Mouse (Mus musculus): ENCODE results near the gene Med23. TPM values are rescaled to one million over a fixed set of nuclear protein-coding genes. Genes with fewer than 3 reads are reported as not detected.
A peak's percentile ranks its signal among the peaks of the same experiment; 100 is the strongest.

Med23 gene
- polyA plus RNA-seq (2014; fragmentation: Nextera tagmentation; extraction: Ambion mirVana), result 14.7 and 18.3 TPM in 2 replicates

DNA sequence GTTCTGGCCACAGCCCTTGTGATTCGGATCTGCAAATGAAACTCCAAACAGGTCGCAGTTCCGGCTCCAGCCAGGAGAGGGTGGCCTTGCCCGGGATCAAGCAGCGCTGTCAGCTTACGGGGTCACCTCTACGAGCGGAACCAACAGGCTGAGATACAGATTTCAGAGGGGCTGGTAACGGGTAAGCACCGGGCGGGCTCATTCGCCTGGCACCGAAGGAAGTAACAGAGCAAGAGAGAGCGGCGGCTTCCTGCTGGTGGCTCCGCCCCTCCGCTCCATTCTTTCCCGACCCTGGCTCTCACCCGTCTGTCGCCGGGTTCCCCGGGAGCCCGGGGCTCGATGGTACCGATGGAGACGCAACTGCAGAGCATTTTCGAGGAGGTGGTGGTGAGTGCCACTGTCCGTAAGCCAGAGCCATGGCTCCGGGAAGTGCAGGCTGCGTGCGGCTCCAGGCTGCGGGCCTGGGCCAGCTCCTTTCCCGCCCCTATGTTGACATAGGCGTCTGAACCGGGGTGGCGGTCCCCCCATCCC, at the start of gene Med23:
Gene Med23, plus strand, starts transcription at position 227 of the 531 bp plus-strand sequence.
- H3K4me2 ChIP-seq (ENCODE audit: low read length), result peak within 1 kb of the TSS; percentile 68
- H3K4me1 ChIP-seq (ENCODE audit: control insufficient read depth in 2 of 2, insufficient read depth in 2 of 2, low read length in 2 of 2), result 0 out of 4 replicates have a peak, but pooled peaks cover 0 to 4% of the 10 kb centered on the region in 2 experiments
- no peaks in the 10 kb centered on the region for H3K27me3 ChIP-seq (ENCODE audit: control insufficient read depth, insufficient read depth, low read length)
- ATAC-seq (ENCODE audit: insufficient number of reproducible peaks, insufficient read depth, low FRiP score, low read depth), result peak; percentile 99
- H3K4me3 ChIP-seq (ENCODE audit: control insufficient read depth in 1 of 2, insufficient read depth in 1 of 2, low read depth in 1 of 2, low read length in 2 of 2), result peak within 1 kb of the TSS; percentile 69 to 92
- peak within 1 kb of the TSS; percentile 97 for H3K9ac ChIP-seq (ENCODE audit: low read length)
- H3K9me3 ChIP-seq (ENCODE audit: control insufficient read depth, low read length), result no peaks in the 10 kb centered on the region
- H3K36me3 ChIP-seq (ENCODE audit: control insufficient read depth, insufficient read depth, low read length), result peaks cover 37% of the 10 kb centered on the region
- under 1% methylated on average over 36 of the region's 36 CpGs for WGBS
- 0 out of 4 replicates have a peak within 1 kb of the TSS, but pooled peaks of 1 of the 2 experiments have one; percentile 16 for H3K27ac ChIP-seq (replicated peaks in 1 of 2; ENCODE audit: control insufficient read depth in 1 of 2, insufficient read depth in 1 of 2, low read depth in 2 of 2, low read length in 2 of 2)

- H3K36me3 ChIP-seq (ENCODE audit: control insufficient read depth, insufficient read depth, low read length), result no peaks in the 10 kb centered on the region
- no peak overlapping the region for H3K4me3 ChIP-seq (ENCODE audit: control insufficient read depth in 1 of 2, insufficient read depth in 1 of 2, low read depth in 1 of 2, low read length in 2 of 2)
- no peak overlapping the region for H3K9ac ChIP-seq (ENCODE audit: low read length)
- WGBS, result 54% methylated on average over 4 of the region's 4 CpGs
- H3K4me1 ChIP-seq (ENCODE audit: control insufficient read depth in 2 of 2, insufficient read depth in 2 of 2, low read length in 2 of 2), result peaks cover 0 to 2% of the 10 kb centered on the region in 2 experiments; a peak in 1 of 4 replicates
- H3K27me3 ChIP-seq (ENCODE audit: control insufficient read depth, insufficient read depth, low read length), result no peaks in the 10 kb centered on the region
- no peak overlapping the region for H3K4me2 ChIP-seq (ENCODE audit: low read length)
- ATAC-seq (ENCODE audit: insufficient number of reproducible peaks, insufficient read depth, low FRiP score, low read depth), result no peak
- H3K9me3 ChIP-seq (ENCODE audit: control insufficient read depth, low read length), result no peaks in the 10 kb centered on the region
- H3K27ac ChIP-seq (replicated peaks in 1 of 2; ENCODE audit: control insufficient read depth in 1 of 2, insufficient read depth in 1 of 2, low read depth in 2 of 2, low read length in 2 of 2), result no peak overlapping the region
These were observed 47.7 kb upstream of the Med23 start for GRCm38 (mm10) chr10:24821990-24822676.

- Histone ChIP-seq H3K9me3 (ENCODE audit: control insufficient read depth, low read length) (no peaks in the 10 kb centered on the region), H3K9ac (ENCODE audit: low read length) (no peak overlapping the region), H3K27me3 (ENCODE audit: control insufficient read depth, insufficient read depth, low read length) (no peaks in the 10 kb centered on the region), H3K36me3 (ENCODE audit: control insufficient read depth, insufficient read depth, low read length) (no peaks in the 10 kb centered on the region), H3K4me2 (ENCODE audit: low read length) (no peak overlapping the region), H3K27ac (replicated peaks in 1 of 2; ENCODE audit: control insufficient read depth in 1 of 2, insufficient read depth in 1 of 2, low read depth in 2 of 2, low read length in 2 of 2) (no peak overlapping the region), H3K4me3 (ENCODE audit: control insufficient read depth in 1 of 2, insufficient read depth in 1 of 2, low read depth in 1 of 2, low read length in 2 of 2) (no peak overlapping the region), H3K4me1 (ENCODE audit: control insufficient read depth in 2 of 2, insufficient read depth in 2 of 2, low read length in 2 of 2) (peaks cover 0 to 2% of the 10 kb centered on the region in 2 experiments; a peak in 1 of 4 replicates)
- ATAC-seq (ENCODE audit: insufficient number of reproducible peaks, insufficient read depth, low FRiP score, low read depth), result no peak
- 61% methylated on average over 1 of the region's 1 CpGs for WGBS
These were observed 46.9 kb upstream of the Med23 start for GRCm38 (mm10) chr10:24822842-24823241.

DNA sequence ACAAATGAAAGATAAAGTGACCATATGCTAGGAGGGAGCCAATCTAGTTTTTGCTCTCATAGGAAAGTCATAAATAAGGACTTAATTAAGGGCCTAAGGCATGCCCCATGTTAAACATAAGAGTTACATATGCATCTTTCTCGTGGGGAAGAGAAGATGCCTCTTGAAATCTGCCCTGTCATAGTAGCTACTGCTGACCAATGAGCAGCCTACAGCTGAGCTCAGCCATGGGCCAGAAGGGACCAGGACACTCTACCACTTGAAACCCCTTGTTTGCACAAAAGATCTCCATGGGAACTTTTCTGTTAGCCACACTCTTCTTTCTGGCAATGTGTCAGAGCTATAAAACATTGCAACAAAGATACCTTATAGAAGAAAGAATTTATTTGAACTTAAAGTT, 46.5 kb upstream of the Med23 start:
- Histone ChIP-seq H3K27ac (replicated peaks in 1 of 2; ENCODE audit: control insufficient read depth in 1 of 2, insufficient read depth in 1 of 2, low read depth in 2 of 2, low read length in 2 of 2) (no peak overlapping the region), H3K27me3 (ENCODE audit: control insufficient read depth, insufficient read depth, low read length) (no peaks in the 10 kb centered on the region), H3K4me3 (ENCODE audit: control insufficient read depth in 1 of 2, insufficient read depth in 1 of 2, low read depth in 1 of 2, low read length in 2 of 2) (no peak overlapping the region), H3K4me1 (ENCODE audit: control insufficient read depth in 2 of 2, insufficient read depth in 2 of 2, low read length in 2 of 2) (peaks cover 0 to 2% of the 10 kb centered on the region in 2 experiments; a peak in 1 of 4 replicates), H3K9me3 (ENCODE audit: control insufficient read depth, low read length) (no peaks in the 10 kb centered on the region), H3K36me3 (ENCODE audit: control insufficient read depth, insufficient read depth, low read length) (no peaks in the 10 kb centered on the region), H3K9ac (ENCODE audit: low read length) (no peak overlapping the region), H3K4me2 (ENCODE audit: low read length) (no peak overlapping the region)
- ATAC-seq (ENCODE audit: insufficient number of reproducible peaks, insufficient read depth, low FRiP score, low read depth), result no peak
- 20% methylated on average over 1 of the region's 1 CpGs for WGBS

- 69% methylated on average over 16 of the region's 16 CpGs for WGBS
- H3K4me2 ChIP-seq (ENCODE audit: low read length), result no peak overlapping the region
- H3K9me3 ChIP-seq (ENCODE audit: control insufficient read depth, low read length), result no peaks in the 10 kb centered on the region
These were observed 45.9 kb upstream of the Med23 start for GRCm38 (mm10) chr10:24823697-24824535.

DNA sequence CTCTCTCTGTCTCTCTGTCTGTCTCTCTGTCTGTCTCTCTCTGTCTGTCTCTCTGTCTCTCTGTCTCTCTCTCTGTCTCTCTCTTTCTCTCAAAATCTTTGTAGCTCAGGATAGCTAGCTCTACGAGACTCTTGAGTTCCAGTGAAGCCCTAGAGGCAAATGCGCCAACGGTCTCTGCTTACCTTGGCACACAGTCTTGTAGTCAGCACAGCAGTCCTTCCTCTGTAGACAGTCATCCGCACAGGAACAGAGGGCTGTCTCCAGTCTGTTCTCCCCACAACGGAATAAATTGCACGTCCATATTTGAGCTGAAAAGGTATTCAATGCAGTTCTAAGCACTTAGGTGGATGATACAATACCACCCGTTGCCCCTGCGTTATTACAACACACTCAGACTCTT, 45.2 kb upstream of the Med23 start:
- no peaks in the 10 kb centered on the region for H3K9me3 ChIP-seq (ENCODE audit: control insufficient read depth, low read length)
- H3K9ac ChIP-seq (ENCODE audit: low read length), result no peak overlapping the region
- no peak overlapping the region for H3K27ac ChIP-seq (replicated peaks in 1 of 2; ENCODE audit: control insufficient read depth in 1 of 2, insufficient read depth in 1 of 2, low read depth in 2 of 2, low read length in 2 of 2)
- no peaks in the 10 kb centered on the region for H3K36me3 ChIP-seq (ENCODE audit: control insufficient read depth, insufficient read depth, low read length)
- peaks cover 0 to 2% of the 10 kb centered on the region in 2 experiments; a peak in 1 of 4 replicates for H3K4me1 ChIP-seq (ENCODE audit: control insufficient read depth in 2 of 2, insufficient read depth in 2 of 2, low read length in 2 of 2)
- 78% methylated on average over 8 of the region's 8 CpGs for WGBS
- H3K27me3 ChIP-seq (ENCODE audit: control insufficient read depth, insufficient read depth, low read length), result no peaks in the 10 kb centered on the region
- peak; percentile 78; the same call in 1 of the 2 replicates for ATAC-seq (ENCODE audit: insufficient number of reproducible peaks, insufficient read depth, low FRiP score, low read depth)
- no peak overlapping the region for H3K4me2 ChIP-seq (ENCODE audit: low read length)
- no peak overlapping the region for H3K4me3 ChIP-seq (ENCODE audit: control insufficient read depth in 1 of 2, insufficient read depth in 1 of 2, low read depth in 1 of 2, low read length in 2 of 2)

More at GRCm38 (mm10) chr10:24823697-24824535, 45.9 kb upstream of the Med23 start:
- ATAC-seq (ENCODE audit: insufficient number of reproducible peaks, insufficient read depth, low FRiP score, low read depth), result no peak
- H3K36me3 ChIP-seq (ENCODE audit: control insufficient read depth, insufficient read depth, low read length), result no peaks in the 10 kb centered on the region
- H3K4me3 ChIP-seq (ENCODE audit: control insufficient read depth in 1 of 2, insufficient read depth in 1 of 2, low read depth in 1 of 2, low read length in 2 of 2), result no peak overlapping the region
- no peak overlapping the region for H3K9ac ChIP-seq (ENCODE audit: low read length)
- peaks cover 0 to 2% of the 10 kb centered on the region in 2 experiments; a peak in 1 of 4 replicates for H3K4me1 ChIP-seq (ENCODE audit: control insufficient read depth in 2 of 2, insufficient read depth in 2 of 2, low read length in 2 of 2)
- H3K27ac ChIP-seq (replicated peaks in 1 of 2; ENCODE audit: control insufficient read depth in 1 of 2, insufficient read depth in 1 of 2, low read depth in 2 of 2, low read length in 2 of 2), result no peak overlapping the region
- no peaks in the 10 kb centered on the region for H3K27me3 ChIP-seq (ENCODE audit: control insufficient read depth, insufficient read depth, low read length)

DNA sequence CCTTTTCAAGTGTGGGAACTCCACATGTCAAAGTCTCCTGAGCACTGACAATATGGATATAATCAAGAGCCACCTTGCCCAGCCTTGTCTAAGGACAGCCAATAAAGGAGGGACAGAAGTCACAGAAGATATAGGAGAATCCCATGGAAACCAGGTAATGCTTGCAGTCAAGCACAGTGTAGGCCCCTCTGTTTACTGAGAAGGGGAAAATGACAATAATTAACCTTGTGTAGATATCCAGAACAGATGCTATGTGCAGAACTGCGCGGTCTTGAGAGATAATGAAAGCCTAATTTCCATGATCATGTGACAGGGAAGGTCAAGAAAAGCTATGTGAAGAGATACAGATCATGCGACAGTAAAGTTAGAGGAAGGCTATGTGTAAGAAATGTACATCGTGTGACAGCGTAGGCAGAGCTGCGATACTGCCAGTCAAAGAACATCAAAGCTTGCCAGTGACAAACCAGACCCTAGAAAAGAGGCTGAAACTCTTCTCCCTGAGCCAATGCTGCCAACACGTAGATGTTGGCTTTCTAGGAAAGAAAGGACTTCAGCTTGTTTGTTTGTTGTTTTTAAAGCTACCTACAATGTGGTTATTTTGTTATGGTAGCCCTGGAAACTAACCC, 44.2 kb upstream of the Med23 start:
- no peak overlapping the region for H3K4me2 ChIP-seq (ENCODE audit: low read length)
- H3K4me3 ChIP-seq (ENCODE audit: control insufficient read depth in 1 of 2, insufficient read depth in 1 of 2, low read depth in 1 of 2, low read length in 2 of 2), result no peak overlapping the region
- no peak for ATAC-seq (ENCODE audit: insufficient number of reproducible peaks, insufficient read depth, low FRiP score, low read depth)
- H3K27me3 ChIP-seq (ENCODE audit: control insufficient read depth, insufficient read depth, low read length), result no peaks in the 10 kb centered on the region
- H3K9ac ChIP-seq (ENCODE audit: low read length), result no peak overlapping the region
- H3K27ac ChIP-seq (replicated peaks in 1 of 2; ENCODE audit: control insufficient read depth in 1 of 2, insufficient read depth in 1 of 2, low read depth in 2 of 2, low read length in 2 of 2), result no peak overlapping the region; a peak in 1 of 4 replicates
- no peaks in the 10 kb centered on the region for H3K36me3 ChIP-seq (ENCODE audit: control insufficient read depth, insufficient read depth, low read length)
- peaks cover 0 to 2% of the 10 kb centered on the region in 2 experiments; a peak in 2 of 4 replicates for H3K4me1 ChIP-seq (ENCODE audit: control insufficient read depth in 2 of 2, insufficient read depth in 2 of 2, low read length in 2 of 2)
- 74% methylated on average over 7 of the region's 7 CpGs for WGBS
- H3K9me3 ChIP-seq (ENCODE audit: control insufficient read depth, low read length), result no peaks in the 10 kb centered on the region
